Mouse (Mus musculus) hindbrain, embryonic 12.5 days (tissue): ENCODE results near the gene Ell3. TPM values are rescaled to one million over a fixed set of nuclear protein-coding genes. Genes with fewer than 3 reads are reported as not detected.
"Not testable (repeated sequence)": the region's sequence is repeated elsewhere in the genome, so short reads cannot be mapped to it uniquely, and the experiment has no call there.

Experiments used
- ATAC-seq: fragments of 200-750 bp; cut with Nextera tagmentation; 2 replicates; pipeline ENCODE4 v1.8.0; 2017; ENCODE audit warnings: moderate TSS enrichment; ENCODE audit not compliant: low FRiP score
- H3K27ac ChIP-seq: fragments of 300-500 bp; sonication (generic); 2 replicates; pipeline ENCODE4 v1.5.1; 2016; ENCODE audit warnings: mild to moderate bottlenecking
- H3K27me3 ChIP-seq: fragments of 300-500 bp; sonication (generic); 2 replicates; pipeline ENCODE4 v1.6.1; 2016; ENCODE audit warnings: mild to moderate bottlenecking
- H3K36me3 ChIP-seq: fragments of 300-500 bp; sonication (generic); 2 replicates; pipeline ENCODE4 v1.6.1; 2016; ENCODE audit warnings: mild to moderate bottlenecking
- H3K4me1 ChIP-seq: fragments of 300-500 bp; sonication (generic); 2 replicates; pipeline ENCODE4 v1.6.1; 2016
- H3K4me2 ChIP-seq: fragments of 300-500 bp; sonication (generic); replicated peaks from 2 replicates; pipeline ENCODE4 v1.6.1; 2016; ENCODE audit warnings: mild to moderate bottlenecking
- H3K4me3 ChIP-seq: fragments of 300-500 bp; sonication (generic); 2 replicates; pipeline ENCODE4 v1.5.1; 2016; ENCODE audit warnings: mild to moderate bottlenecking
- H3K9ac ChIP-seq: fragments of 300-500 bp; sonication (generic); 2 replicates; pipeline ENCODE4 v1.6.1; 2016; ENCODE audit warnings: mild to moderate bottlenecking, moderate library complexity
- H3K9me3 ChIP-seq: fragments of 300-500 bp; sonication (generic); replicated peaks from 2 replicates; pipeline ENCODE4 v1.6.1; 2016; ENCODE audit warnings: mild to moderate bottlenecking
- WGBS: fragments of 180-500 bp; shearing (Covaris S2); methylation state at CpG from one replicate; pipeline ENCODE4 v1.1.7; 2016; 5-methylcytosine and 5-hydroxymethylcytosine counted together
- polyA plus RNA-seq: library from polyadenylated mRNA; unstranded; fragments of >200 nt; fragmentation: Nextera tagmentation; extraction: Ambion mirVana; gene quantifications from 2 replicates; pipeline ENCODE4 v1.2.1, GENCODE M21; 2016

Gene Ell3
- 3.3 and 5.7 TPM in 2 replicates for polyA plus RNA-seq

DNA sequence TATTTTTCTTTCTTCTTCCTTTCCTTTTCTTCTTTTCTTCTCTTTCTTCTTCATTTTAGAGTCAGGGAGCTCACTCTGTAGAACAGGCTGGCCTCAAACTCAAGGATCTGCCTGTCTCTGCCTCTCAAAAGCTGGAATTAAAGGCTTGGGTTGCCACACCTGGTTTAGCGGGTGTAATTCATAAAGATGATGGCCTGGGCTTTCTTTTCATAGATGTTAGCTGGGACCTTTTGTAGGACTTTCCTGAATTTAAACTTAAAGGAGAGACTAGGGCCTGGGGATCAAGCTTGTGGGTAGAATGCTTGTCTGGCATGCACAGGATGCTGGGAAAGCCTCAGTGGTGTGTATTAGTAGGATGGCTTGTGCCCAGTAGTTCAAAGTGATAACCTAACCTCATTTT lies at the start of gene Ell3:
Gene Ell3 (minus strand): TSS at position 101 of the 400 bp plus-strand sequence.
- ATAC-seq, result no peak
- H3K27ac ChIP-seq, result no peak within 1 kb of the TSS
- H3K9me3 ChIP-seq, result no peaks in the 10 kb centered on the region
- no peak within 1 kb of the TSS for H3K4me3 ChIP-seq
- no peak within 1 kb of the TSS; the same call in 1 of the 2 replicates for H3K9ac ChIP-seq
- H3K4me1 ChIP-seq, result peaks cover 26% of the 10 kb centered on the region
- 83% methylated on average over 1 of the region's 1 CpGs for WGBS
- peaks cover 4% of the 10 kb centered on the region for H3K36me3 ChIP-seq
- H3K4me2 ChIP-seq, result peak within 1 kb of the TSS; percentile 60
- H3K27me3 ChIP-seq, result peaks cover 31% of the 10 kb centered on the region

DNA sequence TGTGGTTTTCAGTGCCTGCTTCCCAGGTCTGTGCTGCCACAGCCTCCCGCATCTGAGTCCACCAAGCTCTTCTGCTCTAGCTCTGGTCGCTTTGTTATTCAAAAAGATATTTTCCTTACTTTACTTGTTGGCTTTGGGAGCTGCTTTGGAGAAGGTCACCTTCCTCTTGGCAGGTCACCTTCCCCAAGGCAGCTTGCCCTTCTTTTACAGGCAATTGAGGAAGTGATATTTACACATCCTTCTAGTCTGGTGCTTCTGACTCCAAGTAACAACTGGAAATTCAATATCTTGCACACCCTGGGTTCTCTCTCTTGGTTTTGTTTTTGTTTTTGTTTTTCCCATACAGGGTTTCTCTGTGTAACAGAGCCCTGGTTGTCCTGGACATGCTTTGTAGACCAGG lies 40.3 kb upstream of the Ell3 start:
- not testable (repeated sequence) for H3K4me1 ChIP-seq, H3K27ac ChIP-seq, H3K4me2 ChIP-seq, H3K9me3 ChIP-seq, H3K4me3 ChIP-seq, ATAC-seq, H3K36me3 ChIP-seq, H3K9ac ChIP-seq, H3K27me3 ChIP-seq
- 60% methylated on average over 1 of the region's 2 CpGs for WGBS

DNA sequence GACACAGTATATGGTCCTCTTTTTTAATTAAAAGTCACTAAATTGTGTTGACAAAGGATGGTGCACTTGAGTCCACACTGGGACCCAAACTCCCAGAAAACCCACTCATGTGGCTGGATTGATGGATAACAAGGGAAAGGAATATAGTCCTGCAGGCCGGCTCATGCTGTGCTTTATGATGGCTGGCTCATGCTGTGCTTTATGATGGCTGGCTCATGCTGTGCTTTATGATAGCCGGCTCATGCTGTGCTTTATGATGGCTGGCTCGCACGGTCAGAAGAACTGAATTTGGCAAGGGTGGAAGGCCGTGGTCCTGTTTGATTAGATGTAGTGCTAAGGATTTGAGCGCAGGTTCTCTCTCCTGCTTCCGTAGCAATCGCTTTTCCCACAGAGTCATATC lies 39.5 kb upstream of the Ell3 start:
- WGBS, result 44% methylated on average over 8 of the region's 8 CpGs
- no peak overlapping the region for H3K4me2 ChIP-seq
- H3K9me3 ChIP-seq, result no peaks in the 10 kb centered on the region
- no peaks in the 10 kb centered on the region for H3K27me3 ChIP-seq
- no peaks in the 10 kb centered on the region for H3K36me3 ChIP-seq
- 0 out of 2 replicates have a peak, but pooled peaks cover 4% of the 10 kb centered on the region for H3K4me1 ChIP-seq
- no peak overlapping the region for H3K9ac ChIP-seq
- no peak overlapping the region for H3K4me3 ChIP-seq
- no peak overlapping the region for H3K27ac ChIP-seq
- ATAC-seq, result no peak

DNA sequence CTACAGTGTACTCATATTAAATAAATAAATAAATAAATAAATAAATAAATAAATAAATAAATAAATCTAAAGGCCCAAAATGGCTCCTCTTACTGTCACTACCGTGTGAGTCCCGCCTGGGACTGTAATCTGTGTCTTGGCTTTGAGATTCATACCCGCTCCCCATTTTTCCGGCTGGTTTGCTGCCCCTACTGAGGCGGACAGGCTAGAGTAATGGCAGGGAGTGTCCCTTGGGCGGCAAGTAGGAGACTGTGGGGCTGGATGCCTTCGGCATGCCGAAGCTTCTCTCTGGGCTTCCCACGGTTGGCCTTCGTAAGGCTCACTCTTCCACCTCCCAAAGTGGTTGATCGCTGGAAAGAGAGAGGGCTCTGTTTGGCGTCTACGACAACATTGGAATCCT lies 36.8 kb upstream of the Ell3 start:
- not testable (repeated sequence) for H3K4me3 ChIP-seq, H3K4me1 ChIP-seq, H3K4me2 ChIP-seq, H3K9me3 ChIP-seq, H3K27me3 ChIP-seq, ATAC-seq, H3K27ac ChIP-seq, H3K9ac ChIP-seq, H3K36me3 ChIP-seq
- WGBS, result 86% methylated on average over 13 of the region's 13 CpGs

DNA sequence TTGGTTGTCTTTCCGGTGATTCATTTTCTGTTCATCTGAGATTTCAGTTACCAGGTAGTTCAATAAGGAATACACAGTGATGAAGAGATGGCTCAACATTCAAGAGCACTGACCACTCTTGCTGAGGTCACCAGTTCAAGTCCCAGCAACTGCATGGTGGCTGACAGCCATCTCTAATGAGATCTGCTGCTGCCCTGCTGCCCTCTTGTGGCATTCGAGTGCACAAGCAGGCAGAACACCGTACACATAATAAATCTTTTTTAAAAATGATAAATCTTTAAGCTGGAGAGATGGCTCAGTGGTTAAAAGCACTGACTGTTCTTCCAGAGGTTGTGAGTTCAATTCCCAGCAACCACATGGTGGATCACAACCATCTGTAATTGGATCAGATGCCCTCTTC lies 36.4 kb upstream of the Ell3 start:
- H3K4me1 ChIP-seq, result 0 out of 2 replicates have a peak, but pooled peaks cover 4% of the 10 kb centered on the region
- H3K27me3 ChIP-seq, result no peaks in the 10 kb centered on the region
- H3K9ac ChIP-seq, result no peak overlapping the region
- H3K4me3 ChIP-seq, result no peak overlapping the region
- no peak overlapping the region for H3K4me2 ChIP-seq
- no peak overlapping the region for H3K27ac ChIP-seq
- ATAC-seq, result no peak
- no peaks in the 10 kb centered on the region for H3K36me3 ChIP-seq
- no peaks in the 10 kb centered on the region for H3K9me3 ChIP-seq
- WGBS, result 57% methylated on average over 3 of the region's 3 CpGs

DNA sequence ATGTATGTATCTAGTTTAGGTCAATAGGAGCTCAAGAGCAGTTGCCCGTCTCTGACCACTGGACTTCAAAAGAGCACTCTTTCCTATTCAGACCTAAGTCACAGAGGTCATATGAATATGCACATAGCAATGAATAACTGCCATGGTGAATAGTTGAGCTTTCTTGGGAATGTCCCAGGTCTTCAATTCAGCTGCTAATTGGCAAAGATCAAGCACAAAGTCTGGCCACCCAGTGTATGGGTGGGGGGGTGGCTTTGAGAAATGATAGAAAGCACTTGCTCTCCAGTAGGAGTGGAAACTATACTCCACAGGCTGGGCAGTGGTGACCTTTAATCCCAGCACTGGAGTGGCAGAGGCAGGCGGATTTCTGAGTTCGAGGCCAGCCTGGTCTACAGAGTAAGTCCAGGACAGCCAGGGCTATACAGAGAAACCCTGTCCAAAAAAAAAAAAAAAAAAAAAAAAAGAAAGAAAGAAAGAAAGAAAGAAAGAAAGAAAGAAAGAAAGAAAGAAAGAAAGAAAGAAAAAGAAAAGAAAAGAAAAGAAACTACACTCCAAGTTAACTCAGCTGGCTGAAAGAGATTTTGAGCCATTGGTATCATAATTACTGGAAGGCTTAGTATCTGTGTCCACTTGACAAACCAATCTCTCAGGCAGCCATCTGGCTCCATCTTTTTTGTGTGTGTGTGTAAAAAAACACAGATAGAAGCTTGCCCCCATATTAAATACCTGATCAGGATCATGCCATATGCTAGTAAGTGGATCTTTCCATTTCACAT lies 33.6 kb upstream of the Ell3 start:
- H3K36me3 ChIP-seq, result no peaks in the 10 kb centered on the region
- no peak overlapping the region for H3K27ac ChIP-seq
- no peak overlapping the region for H3K4me2 ChIP-seq
- H3K4me3 ChIP-seq, result no peak overlapping the region
- 67% methylated on average over 3 of the region's 3 CpGs for WGBS
- no peaks in the 10 kb centered on the region for H3K9me3 ChIP-seq
- no peaks in the 10 kb centered on the region for H3K4me1 ChIP-seq
- no peak overlapping the region for H3K9ac ChIP-seq
- no peaks in the 10 kb centered on the region for H3K27me3 ChIP-seq
- ATAC-seq, result no peak

DNA sequence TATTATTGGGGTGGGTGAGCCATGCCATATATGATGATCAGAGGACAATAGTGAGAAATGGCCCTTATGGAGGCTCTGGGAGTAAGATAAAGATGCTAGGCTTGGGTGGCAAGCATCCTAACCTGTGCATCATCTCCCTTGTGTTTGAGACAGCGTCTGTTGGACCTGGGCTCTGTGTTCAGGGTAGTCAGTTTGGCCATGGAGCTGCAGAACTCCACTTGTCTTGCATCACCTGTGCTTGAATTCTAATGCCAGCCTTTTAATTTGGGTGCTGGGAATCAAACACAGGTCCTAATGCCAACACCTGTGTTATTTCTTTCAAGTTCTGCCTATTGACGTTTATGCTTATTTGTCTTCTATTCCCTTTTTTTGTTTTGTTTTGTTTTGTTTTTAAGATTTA lies 31.2 kb upstream of the Ell3 start:
- H3K4me3 ChIP-seq, H3K4me2 ChIP-seq, ATAC-seq, H3K9me3 ChIP-seq, H3K4me1 ChIP-seq, H3K27ac ChIP-seq, H3K9ac ChIP-seq, H3K27me3 ChIP-seq, H3K36me3 ChIP-seq: not testable (repeated sequence)
- 98% methylated on average over 2 of the region's 2 CpGs for WGBS

DNA sequence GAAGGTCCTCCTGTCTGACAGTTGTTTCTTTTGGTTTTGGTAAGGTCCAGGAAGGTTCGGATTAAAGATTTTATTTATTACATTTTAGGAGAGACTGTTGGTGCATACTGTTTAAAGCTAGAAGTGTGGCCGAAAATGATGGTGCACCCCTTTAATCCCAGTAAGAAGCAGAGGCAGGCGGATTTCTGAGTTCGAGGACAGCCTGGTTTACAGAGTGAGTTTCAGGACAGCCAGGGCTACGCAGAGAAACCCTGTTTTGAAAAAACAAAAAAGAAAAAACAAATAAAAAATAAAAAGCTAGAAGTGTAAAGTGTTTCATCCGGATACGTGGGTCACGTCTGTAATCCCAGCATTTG lies 30.1 kb upstream of the Ell3 start:
- Histone ChIP-seq H3K4me2 (peak overlapping the region; percentile 83), H3K4me1 (no peaks in the 10 kb centered on the region), H3K9ac (peak overlapping the region; percentile 71; the same call in 1 of the 2 replicates), H3K36me3 (no peaks in the 10 kb centered on the region), H3K27me3 (no peaks in the 10 kb centered on the region), H3K27ac (peak overlapping the region; percentile 60), H3K9me3 (no peaks in the 10 kb centered on the region), H3K4me3 (peak overlapping the region; percentile 57)
- 37% methylated on average over 8 of the region's 8 CpGs for WGBS
- peak; percentile 46 for ATAC-seq

DNA sequence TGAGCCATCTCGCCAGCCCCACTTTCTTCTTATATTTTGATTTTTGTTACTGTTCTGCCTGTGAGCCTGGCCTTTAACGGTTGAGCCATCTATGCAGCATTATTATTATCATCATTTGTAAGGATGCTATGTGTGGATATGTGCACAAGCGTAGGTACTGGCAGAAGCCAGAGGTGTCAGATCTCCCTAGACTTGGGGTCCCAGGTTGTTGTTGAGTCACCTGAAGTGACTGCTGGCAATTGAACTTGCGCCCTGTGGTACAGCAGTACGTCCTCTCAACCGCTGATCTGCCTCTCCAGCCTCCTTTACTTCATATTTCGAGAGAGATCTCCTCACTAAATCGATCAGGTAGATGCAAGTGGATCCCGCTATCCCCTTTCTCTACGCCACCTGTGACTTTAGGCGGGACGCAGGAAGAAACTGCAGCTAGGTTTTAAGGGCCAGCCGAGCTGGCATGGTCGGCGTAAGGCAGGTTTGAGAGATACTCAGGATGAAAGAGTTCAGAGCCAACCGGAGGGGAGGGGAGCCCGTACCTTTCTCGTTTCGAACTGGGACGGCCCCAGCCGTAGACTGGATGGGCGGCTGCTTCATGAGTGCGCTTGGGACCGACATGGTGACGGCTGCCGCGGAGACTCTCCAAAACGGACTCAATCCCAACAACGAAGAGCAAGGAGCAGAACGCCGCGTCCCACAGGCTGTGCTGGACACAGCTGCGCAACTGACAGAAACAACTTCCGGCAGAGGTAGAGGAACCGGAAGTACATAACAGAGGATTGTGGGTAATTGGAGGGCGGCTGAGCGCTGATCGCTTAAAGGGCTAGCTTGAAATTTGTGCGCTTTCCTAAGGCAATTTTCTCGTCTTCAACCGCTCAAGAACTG lies 29.5 kb upstream of the Ell3 start, which contains the start of gene Mfap1b:
Gene Mfap1b (minus strand): TSS at position 767 of the 879 bp plus-strand sequence.
- Histone ChIP-seq H3K4me2 (peak within 1 kb of the TSS; percentile 83), H3K9ac (peak within 1 kb of the TSS; percentile 71), H3K4me3 (peak within 1 kb of the TSS; percentile 57), H3K27ac (peak within 1 kb of the TSS; percentile 67)
- H3K9me3 ChIP-seq, H3K36me3 ChIP-seq, H3K4me1 ChIP-seq, H3K27me3 ChIP-seq: not testable (repeated sequence)
- peak; percentile 91 for ATAC-seq
- 5% methylated on average over 41 of the region's 41 CpGs for WGBS

DNA sequence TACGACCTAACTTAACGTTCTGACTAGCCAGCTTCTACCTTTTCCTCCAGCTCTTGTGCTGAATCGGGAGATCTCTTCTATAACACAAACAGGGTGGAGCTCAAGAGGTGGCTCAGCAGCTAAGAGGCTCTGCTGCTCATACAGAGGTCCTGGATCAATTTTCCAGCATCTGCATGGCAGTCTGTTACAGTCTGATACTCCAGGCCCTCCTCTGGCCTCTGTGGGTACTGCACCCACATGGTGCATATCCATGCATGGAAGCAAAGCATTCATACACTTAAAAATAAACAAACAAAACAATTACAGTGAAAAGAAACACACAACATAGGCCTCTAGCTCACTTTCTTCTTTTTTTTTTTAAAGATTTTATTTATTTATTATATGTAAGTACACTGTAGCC lies 28.7 kb upstream of the Ell3 start:
- peak overlapping the region; percentile 83 for H3K4me2 ChIP-seq
- ATAC-seq, H3K4me3 ChIP-seq: not testable (repeated sequence)

DNA sequence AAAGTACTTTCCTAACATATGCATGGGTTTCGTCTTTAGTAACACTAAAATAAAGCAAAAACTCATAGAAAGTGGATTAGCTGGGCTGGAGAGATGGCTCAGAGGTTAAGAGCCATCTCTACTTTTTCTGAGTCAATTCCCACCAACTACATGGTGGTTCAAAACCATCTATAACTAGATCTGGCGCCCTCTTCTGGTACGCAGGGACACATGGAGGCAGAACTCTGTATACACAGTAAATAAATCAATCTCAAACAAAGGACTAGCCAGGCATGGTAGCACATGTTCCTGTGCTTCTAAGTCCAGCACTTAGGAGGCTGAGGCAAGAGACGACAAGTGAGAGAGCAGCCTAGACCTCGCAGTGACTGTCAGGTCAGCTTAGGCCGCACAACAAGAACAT lies 24.9 kb upstream of the Ell3 start:
- H3K27ac ChIP-seq, H3K4me3 ChIP-seq, H3K9me3 ChIP-seq, H3K4me2 ChIP-seq, H3K9ac ChIP-seq, H3K27me3 ChIP-seq, ATAC-seq, H3K36me3 ChIP-seq, H3K4me1 ChIP-seq: not testable (repeated sequence)
- WGBS, result 73% methylated on average over 2 of the region's 6 CpGs

More for the DNA sequence above, 28.7 kb upstream of the Ell3 start:
- H3K27me3 ChIP-seq, H3K4me1 ChIP-seq, H3K9me3 ChIP-seq, H3K27ac ChIP-seq, H3K36me3 ChIP-seq, H3K9ac ChIP-seq: not testable (repeated sequence)
- 98% methylated on average over 3 of the region's 3 CpGs for WGBS

DNA sequence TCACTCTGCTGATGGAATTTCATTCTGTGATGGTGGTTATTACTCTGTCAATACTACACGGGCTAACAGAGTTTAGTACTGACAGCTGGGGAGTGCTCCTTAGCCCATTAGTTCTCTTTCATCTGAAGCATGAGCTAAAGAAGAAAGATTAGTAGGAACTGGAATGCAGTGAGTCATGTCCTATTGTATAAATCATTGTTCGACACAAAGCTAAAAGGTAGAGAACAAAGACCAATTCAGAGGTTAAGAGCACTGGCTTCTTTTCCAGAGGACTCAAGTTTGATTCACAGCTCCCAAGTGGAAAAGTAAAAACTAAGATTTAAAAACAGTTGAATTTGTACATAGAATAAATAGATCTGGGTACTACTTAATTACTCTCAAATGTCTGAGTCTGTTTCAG lies 16.0 kb upstream of the Ell3 start:
- Histone ChIP-seq H3K9me3 (no peaks in the 10 kb centered on the region), H3K4me1 (peaks cover 11% of the 10 kb centered on the region), H3K36me3 (peaks cover 18% of the 10 kb centered on the region), H3K27ac (no peak overlapping the region), H3K4me3 (no peak overlapping the region), H3K4me2 (no peak overlapping the region), H3K27me3 (no peaks in the 10 kb centered on the region), H3K9ac (no peak overlapping the region)
- ATAC-seq, result no peak
- WGBS, result 76% methylated on average over 2 of the region's 2 CpGs
